Mouse (Mus musculus): ENCODE measurements around the gene Pax3. TPM values are rescaled to one million over a fixed set of nuclear protein-coding genes. Genes with fewer than 3 reads are reported as not detected.

The Pax3 gene
- polyA plus RNA-seq, 1 experiment from 2014 or later = 49.2 TPM

- H3K4me1 ChIP-seq (replicated peaks; ENCODE audit: control insufficient read depth, insufficient read depth, low read length) = peaks cover 3% of the 10 kb centered on the region
- H3K4me3 ChIP-seq (ENCODE audit: low read depth, low read length) = no peak overlapping the region
- no peaks in the 10 kb centered on the region for H3K36me3 ChIP-seq (ENCODE audit: control insufficient read depth, insufficient read depth, low read length)
- no peak for ATAC-seq (ENCODE audit: low FRiP score)
- 9% methylated on average over 1 of the region's 1 CpGs for WGBS
- DNase-seq (ENCODE audit: low spot score) = peak; percentile 44
- 0 out of 2 replicates have a peak overlapping the region, but pooled peaks have one; percentile 43 for H3K27ac ChIP-seq (ENCODE audit: low read depth, low read length)
- no peak overlapping the region for H3K9ac ChIP-seq (ENCODE audit: low read depth, low read length)
- no peaks in the 10 kb centered on the region for H3K9me3 ChIP-seq (ENCODE audit: control insufficient read depth, low read length)
- H3K27me3 ChIP-seq (ENCODE audit: control insufficient read depth, insufficient read depth, low read length) = peaks cover 19% of the 10 kb centered on the region
- no peak overlapping the region for H3K4me2 ChIP-seq (replicated peaks; ENCODE audit: low read depth, low read length)
These were observed 25.3 kb downstream of the Pax3 start for GRCm38 (mm10) chr1:78171671-78172070.

- Histone ChIP-seq H3K9me3 (ENCODE audit: control insufficient read depth, low read length) (no peaks in the 10 kb centered on the region), H3K4me3 (ENCODE audit: low read depth, low read length) (no peak overlapping the region), H3K36me3 (ENCODE audit: control insufficient read depth, insufficient read depth, low read length) (no peaks in the 10 kb centered on the region), H3K4me1 (replicated peaks; ENCODE audit: control insufficient read depth, insufficient read depth, low read length) (peaks cover 3% of the 10 kb centered on the region), H3K9ac (ENCODE audit: low read depth, low read length) (no peak overlapping the region), H3K27ac (ENCODE audit: low read depth, low read length) (peak overlapping the region; percentile 43), H3K27me3 (ENCODE audit: control insufficient read depth, insufficient read depth, low read length) (peaks cover 24% of the 10 kb centered on the region), H3K4me2 (replicated peaks; ENCODE audit: low read depth, low read length) (0 out of 2 replicates have a peak overlapping the region, but pooled peaks have one; percentile 4)
- no peak for ATAC-seq (ENCODE audit: low FRiP score)
- peak; percentile 48 for DNase-seq (ENCODE audit: low spot score)
- 27% methylated on average over 9 of the region's 9 CpGs for WGBS
These were observed 26.2 kb downstream of the Pax3 start for GRCm38 (mm10) chr1:78170771-78171170.

- 23% methylated on average over 3 of the region's 3 CpGs for WGBS
- H3K9me3 ChIP-seq (ENCODE audit: control insufficient read depth, low read length) = no peaks in the 10 kb centered on the region
- ATAC-seq (ENCODE audit: low FRiP score) = no peak
- DNase-seq (ENCODE audit: low spot score) = peak; percentile 60
- H3K36me3 ChIP-seq (ENCODE audit: control insufficient read depth, insufficient read depth, low read length) = no peaks in the 10 kb centered on the region
- peaks cover 3% of the 10 kb centered on the region for H3K4me1 ChIP-seq (replicated peaks; ENCODE audit: control insufficient read depth, insufficient read depth, low read length)
- peaks cover 24% of the 10 kb centered on the region for H3K27me3 ChIP-seq (ENCODE audit: control insufficient read depth, insufficient read depth, low read length)
- no peak overlapping the region for H3K9ac ChIP-seq (ENCODE audit: low read depth, low read length)
- no peak overlapping the region for H3K4me3 ChIP-seq (ENCODE audit: low read depth, low read length)
- peak overlapping the region; percentile 69 for H3K27ac ChIP-seq (ENCODE audit: low read depth, low read length)
- peak overlapping the region; percentile 17; the same call in 1 of the 2 replicates for H3K4me2 ChIP-seq (replicated peaks; ENCODE audit: low read depth, low read length)
These were observed 28.1 kb downstream of the Pax3 start for GRCm38 (mm10) chr1:78168796-78169195.

DNA sequence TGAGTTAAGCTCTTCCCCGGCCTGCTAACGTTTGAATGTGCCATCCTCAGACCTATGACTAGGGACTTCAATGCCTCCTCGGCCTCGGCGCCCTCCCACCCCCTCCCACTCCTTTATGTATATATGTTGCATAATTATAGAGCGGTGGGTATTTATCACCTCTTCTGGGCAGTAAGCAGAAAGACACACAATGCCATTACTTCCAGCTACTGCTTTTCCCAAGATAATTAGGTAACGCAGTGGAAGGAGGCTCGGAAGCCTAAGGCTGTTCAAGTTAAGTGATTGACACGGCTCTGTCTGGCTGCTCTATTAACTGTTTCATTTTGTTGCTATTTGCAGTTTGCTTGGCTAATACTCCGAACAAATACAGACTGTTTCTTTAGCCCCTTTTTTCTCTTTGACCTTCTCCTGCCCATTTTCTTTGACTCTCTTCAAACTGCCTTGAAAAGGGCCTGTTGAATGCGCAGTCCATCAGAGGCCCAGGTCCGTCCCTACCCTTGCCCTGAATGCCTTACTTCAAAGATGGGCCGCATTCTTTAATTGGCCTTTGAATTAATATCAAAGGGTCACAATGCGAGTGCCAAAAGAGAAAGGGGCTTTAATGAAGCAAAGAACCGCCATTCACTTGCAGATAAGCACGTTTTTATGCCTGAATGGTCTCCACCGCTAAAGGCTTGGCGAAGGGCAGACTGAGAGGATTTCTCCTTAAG, 29.2 kb downstream of the Pax3 start:
- Histone ChIP-seq H3K4me3 (ENCODE audit: low read depth, low read length) (no peak overlapping the region), H3K4me1 (replicated peaks; ENCODE audit: control insufficient read depth, insufficient read depth, low read length) (peaks cover 3% of the 10 kb centered on the region)

GRCm38 (mm10) chr1:78161745-78162144, 35.2 kb downstream of the Pax3 start:
- Histone ChIP-seq H3K27me3 (ENCODE audit: control insufficient read depth, insufficient read depth, low read length) (peaks cover 28% of the 10 kb centered on the region), H3K9me3 (ENCODE audit: control insufficient read depth, low read length) (no peaks in the 10 kb centered on the region), H3K4me3 (ENCODE audit: low read depth, low read length) (no peak overlapping the region), H3K4me1 (replicated peaks; ENCODE audit: control insufficient read depth, insufficient read depth, low read length) (no peaks in the 10 kb centered on the region; the same call in 1 of the 2 replicates), H3K9ac (ENCODE audit: low read depth, low read length) (no peak overlapping the region), H3K4me2 (replicated peaks; ENCODE audit: low read depth, low read length) (no peak overlapping the region), H3K27ac (ENCODE audit: low read depth, low read length) (no peak overlapping the region), H3K36me3 (ENCODE audit: control insufficient read depth, insufficient read depth, low read length) (no peaks in the 10 kb centered on the region)
- DNase-seq (ENCODE audit: low spot score) (no peak), ATAC-seq (ENCODE audit: low FRiP score) (no peak)
- WGBS = 83% methylated on average over 5 of the region's 5 CpGs

More for the DNA sequence above, 29.2 kb downstream of the Pax3 start:
- no peaks in the 10 kb centered on the region for H3K9me3 ChIP-seq (ENCODE audit: control insufficient read depth, low read length)
- H3K9ac ChIP-seq (ENCODE audit: low read depth, low read length) = no peak overlapping the region
- H3K27me3 ChIP-seq (ENCODE audit: control insufficient read depth, insufficient read depth, low read length) = peaks cover 23% of the 10 kb centered on the region
- ATAC-seq (ENCODE audit: low FRiP score) = peak; percentile 88
- WGBS = 22% methylated on average over 18 of the region's 18 CpGs
- 0 out of 2 replicates have a peak overlapping the region, but pooled peaks have one; percentile 21 for H3K4me2 ChIP-seq (replicated peaks; ENCODE audit: low read depth, low read length)
- H3K36me3 ChIP-seq (ENCODE audit: control insufficient read depth, insufficient read depth, low read length) = no peaks in the 10 kb centered on the region
- DNase-seq (ENCODE audit: low spot score) = peak; percentile 59
- H3K27ac ChIP-seq (ENCODE audit: low read depth, low read length) = no peak overlapping the region

DNA sequence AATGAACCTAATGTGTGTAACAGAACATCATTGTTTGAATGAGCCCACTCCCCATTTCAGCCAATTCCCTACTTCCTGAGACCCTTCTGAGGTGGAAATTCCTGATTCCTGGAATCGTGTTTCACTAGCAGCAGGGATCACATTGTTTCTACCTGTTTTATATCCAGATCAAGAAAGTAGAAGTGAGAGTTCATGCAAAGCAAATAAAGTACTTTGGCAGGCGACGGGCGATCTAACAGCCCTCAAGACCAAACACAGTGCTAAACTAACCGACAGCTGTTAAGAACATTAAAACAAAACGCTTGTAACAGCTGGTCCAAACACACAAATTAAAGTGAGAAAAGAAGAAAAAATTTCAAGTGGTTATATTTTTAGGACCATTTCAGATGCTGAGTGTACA, 39.0 kb downstream of the Pax3 start:
- no peak overlapping the region for H3K4me2 ChIP-seq (replicated peaks; ENCODE audit: low read depth, low read length)
- WGBS = 33% methylated on average over 6 of the region's 6 CpGs
- no peaks in the 10 kb centered on the region for H3K4me1 ChIP-seq (replicated peaks; ENCODE audit: control insufficient read depth, insufficient read depth, low read length)
- H3K27me3 ChIP-seq (ENCODE audit: control insufficient read depth, insufficient read depth, low read length) = peaks cover 27% of the 10 kb centered on the region
- ATAC-seq (ENCODE audit: low FRiP score) (no peak), DNase-seq (ENCODE audit: low spot score) (no peak)
- no peaks in the 10 kb centered on the region for H3K9me3 ChIP-seq (ENCODE audit: control insufficient read depth, low read length)
- H3K9ac ChIP-seq (ENCODE audit: low read depth, low read length) = no peak overlapping the region
- H3K36me3 ChIP-seq (ENCODE audit: control insufficient read depth, insufficient read depth, low read length) = no peaks in the 10 kb centered on the region
- H3K27ac ChIP-seq (ENCODE audit: low read depth, low read length) = no peak overlapping the region
- H3K4me3 ChIP-seq (ENCODE audit: low read depth, low read length) = no peak overlapping the region

DNA sequence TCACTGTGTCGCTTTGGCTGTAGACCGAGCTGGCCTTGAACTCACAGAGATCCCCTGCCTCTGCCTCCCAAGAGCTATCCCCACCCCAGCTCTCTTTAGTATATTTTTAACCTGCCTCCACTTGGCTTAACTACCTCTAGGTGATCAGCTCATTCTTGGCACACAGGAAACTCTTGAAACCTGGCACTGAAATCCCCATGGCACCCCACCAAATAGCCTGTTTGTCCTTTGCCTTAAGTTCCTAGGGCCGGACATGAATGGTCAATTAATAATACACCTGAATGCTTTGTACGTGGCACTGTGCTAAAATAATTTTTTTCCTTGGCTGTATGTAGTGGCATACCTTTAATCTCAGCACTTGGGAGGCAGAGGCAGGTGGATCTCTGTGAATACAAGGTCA, 41.1 kb downstream of the Pax3 start:
- Histone ChIP-seq H3K9ac (ENCODE audit: low read depth, low read length) (no peak overlapping the region), H3K4me1 (replicated peaks; ENCODE audit: control insufficient read depth, insufficient read depth, low read length) (no peaks in the 10 kb centered on the region)
- WGBS = 90% methylated on average over 4 of the region's 4 CpGs

DNA sequence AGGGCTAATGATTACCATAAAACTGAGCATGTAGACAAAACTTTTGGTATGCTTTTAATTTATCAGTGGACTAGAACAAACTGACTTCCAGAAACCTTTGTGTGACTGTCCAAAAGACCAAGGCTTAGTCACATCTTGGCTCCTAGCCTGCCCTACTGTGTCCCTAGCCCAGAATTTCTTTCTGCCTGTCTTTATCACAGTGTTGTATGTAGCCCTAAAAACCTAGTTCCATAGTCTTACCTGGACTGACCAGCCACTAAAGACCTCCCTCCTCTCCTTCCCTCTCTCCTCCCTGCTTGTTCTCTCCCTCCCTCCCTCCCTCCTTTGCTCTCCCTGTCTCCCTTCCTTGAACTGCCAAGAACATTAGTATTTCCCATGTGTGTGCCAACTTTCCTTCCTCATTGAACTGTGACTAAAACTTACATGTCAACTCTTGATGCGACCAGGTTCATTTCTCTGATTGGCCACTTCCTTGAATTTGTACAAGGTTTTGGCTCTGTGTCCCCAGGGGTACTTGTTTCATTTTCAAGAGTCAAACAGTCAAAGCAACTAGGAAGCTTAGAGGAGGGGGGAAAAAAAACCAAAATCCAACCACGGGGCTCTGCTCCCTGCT, 48.8 kb downstream of the Pax3 start:
- Histone ChIP-seq H3K4me3 (ENCODE audit: low read depth, low read length) (no peak overlapping the region), H3K36me3 (ENCODE audit: control insufficient read depth, insufficient read depth, low read length) (no peaks in the 10 kb centered on the region), H3K27me3 (ENCODE audit: control insufficient read depth, insufficient read depth, low read length) (peaks cover 36% of the 10 kb centered on the region), H3K27ac (ENCODE audit: low read depth, low read length) (no peak overlapping the region), H3K4me2 (replicated peaks; ENCODE audit: low read depth, low read length) (no peak overlapping the region), H3K9me3 (ENCODE audit: control insufficient read depth, low read length) (no peaks in the 10 kb centered on the region), H3K9ac (ENCODE audit: low read depth, low read length) (no peak overlapping the region), H3K4me1 (replicated peaks; ENCODE audit: control insufficient read depth, insufficient read depth, low read length) (no peaks in the 10 kb centered on the region)
- ATAC-seq (ENCODE audit: low FRiP score) (no peak), DNase-seq (ENCODE audit: low spot score) (no peak)
- WGBS = 68% methylated on average over 2 of the region's 2 CpGs

More for the DNA sequence above, 41.1 kb downstream of the Pax3 start:
- H3K4me3 ChIP-seq (ENCODE audit: low read depth, low read length) = no peak overlapping the region
- no peak overlapping the region for H3K27ac ChIP-seq (ENCODE audit: low read depth, low read length)
- H3K27me3 ChIP-seq (ENCODE audit: control insufficient read depth, insufficient read depth, low read length) = peaks cover 31% of the 10 kb centered on the region
- H3K4me2 ChIP-seq (replicated peaks; ENCODE audit: low read depth, low read length) = no peak overlapping the region
- no peak for DNase-seq (ENCODE audit: low spot score)
- no peaks in the 10 kb centered on the region for H3K9me3 ChIP-seq (ENCODE audit: control insufficient read depth, low read length)
- no peaks in the 10 kb centered on the region for H3K36me3 ChIP-seq (ENCODE audit: control insufficient read depth, insufficient read depth, low read length)
- no peak for ATAC-seq (ENCODE audit: low FRiP score)

GRCm38 (mm10) chr1:78143403-78143802, 53.5 kb downstream of the Pax3 start:
- no peak overlapping the region for H3K9ac ChIP-seq (ENCODE audit: low read depth, low read length)
- H3K4me2 ChIP-seq (replicated peaks; ENCODE audit: low read depth, low read length) = no peak overlapping the region
- H3K4me3 ChIP-seq (ENCODE audit: low read depth, low read length) = no peak overlapping the region
- peaks cover 5% of the 10 kb centered on the region; the same call in 1 of the 2 replicates for H3K4me1 ChIP-seq (replicated peaks; ENCODE audit: control insufficient read depth, insufficient read depth, low read length)
- H3K9me3 ChIP-seq (ENCODE audit: control insufficient read depth, low read length) = no peaks in the 10 kb centered on the region
- peaks cover 26% of the 10 kb centered on the region for H3K27me3 ChIP-seq (ENCODE audit: control insufficient read depth, insufficient read depth, low read length)
- WGBS = 23% methylated on average over 6 of the region's 6 CpGs
- no peak overlapping the region for H3K27ac ChIP-seq (ENCODE audit: low read depth, low read length)
- DNase-seq (ENCODE audit: low spot score) = no peak
- H3K36me3 ChIP-seq (ENCODE audit: control insufficient read depth, insufficient read depth, low read length) = no peaks in the 10 kb centered on the region
- no peak for ATAC-seq (ENCODE audit: low FRiP score)

All from hindbrain, embryonic 11.5 days (tissue).